In the genomic region with DNA sequence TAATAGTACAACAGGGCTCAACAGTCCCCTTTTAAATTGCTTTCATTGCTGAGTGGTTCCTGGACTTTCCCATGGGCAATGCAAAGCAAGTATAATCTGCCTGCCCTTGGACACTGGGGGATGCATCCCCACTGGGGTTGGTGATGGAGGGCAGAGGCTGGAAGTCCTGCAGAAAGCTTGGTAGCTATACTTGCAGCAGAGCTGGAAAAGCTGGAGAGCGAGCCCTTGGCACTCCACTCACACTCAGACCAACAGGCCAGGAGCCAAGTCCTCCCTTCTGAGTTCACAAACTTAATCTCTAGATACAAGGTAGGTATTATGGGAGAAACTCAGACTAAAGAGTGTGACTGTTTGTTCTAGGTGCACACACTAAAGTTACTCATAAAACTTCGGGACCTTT, we compare ENCODE assay signal across 13 mouse cellular contexts. TPM values are rescaled to one million over a fixed set of nuclear protein-coding genes. Genes with fewer than 3 reads are reported as not detected.
DNase-seq lines count a peak whose midpoint lies in the region; ATAC-seq and TF ChIP-seq lines count a peak whose summit lies in the region.
"Had no signal": no experiment of that assay in that cellular context is flagged by ENCODE, and none has a peak within 500 bp of the region (broad histone marks: within the 10 kb centered on the region; RNA-seq: fewer than 3 reads in every experiment).

No protein-coding gene starts in this region.

- peaks cover 13% of the 10 kb centered on the region; the same call in 1 of the 2 replicates for H3K4me1 ChIP-seq in heart, embryonic 11.5 days (ENCODE audit: control insufficient read depth, insufficient read depth, low read length)
- H3K4me1 ChIP-seq in lung, embryonic 15.5 days, result peaks cover 24% of the 10 kb centered on the region
- peaks cover 29% of the 10 kb centered on the region for H3K4me1 ChIP-seq in liver, postnatal 0 days (ENCODE audit: insufficient read depth)

- TF ChIP-seq CTCF in liver, postnatal 0 days (IDR thresholded peaks at IDR 0.05; ENCODE audit: low read depth), result no peak

- intact Hi-C loops in heart, postnatal 25 days (cut with DNase I), result loop anchor here (5.0 kb wide), 1 partner anchor 200 kb away; the partner anchor contains the start of gene Man1a2

- peaks cover 10% of the 10 kb centered on the region for H3K27me3 ChIP-seq in heart, embryonic 11.5 days (ENCODE audit: control insufficient read depth, insufficient read depth, low read length)
- peaks cover 23% of the 10 kb centered on the region for H3K27me3 ChIP-seq in lung, embryonic 15.5 days
- peaks cover 10% of the 10 kb centered on the region; the same call in 1 of the 2 replicates for H3K27me3 ChIP-seq in liver, postnatal 0 days (ENCODE audit: insufficient read depth, low read length)

- no peak overlapping the region for H3K9ac ChIP-seq in heart, embryonic 11.5 days (ENCODE audit: low read depth, low read length)
- no peak overlapping the region for H3K9ac ChIP-seq in lung, embryonic 15.5 days
- peak overlapping the region; percentile 92 for H3K9ac ChIP-seq in liver, postnatal 0 days (replicated peaks)
- H3K9ac ChIP-seq: embryonic facial prominence, embryonic 13.5 days; forebrain, postnatal 0 days had no signal

- ATAC-seq in heart, embryonic 11.5 days (replicated peaks; ENCODE audit: insufficient number of reproducible peaks, low FRiP score, low TSS enrichment), result no peak
- ATAC-seq in lung, embryonic 15.5 days (ENCODE audit: borderline replicate concordance, extremely low read depth, low FRiP score, low TSS enrichment), result no peak
- ATAC-seq in liver, postnatal 0 days, result no peak
- ATAC-seq: forebrain, postnatal 0 days; hindbrain, embryonic 16.5 days had no signal

- WGBS in heart, embryonic 11.5 days (ENCODE audit: insufficient replicate concordance), result 68% methylated on average over 2 of the region's 2 CpGs
- WGBS in lung, embryonic 15.5 days, result 64% methylated on average over 2 of the region's 2 CpGs
- 73% methylated on average over 2 of the region's 2 CpGs for WGBS in liver, postnatal 0 days (ENCODE audit: insufficient replicate concordance)

- peak overlapping the region; percentile 76 for H3K4me3 ChIP-seq in heart, embryonic 11.5 days (ENCODE audit: low read depth, low read length)
- peak overlapping the region; percentile 6; the same call in 1 of the 2 replicates for H3K4me3 ChIP-seq in lung, embryonic 15.5 days
- H3K4me3 ChIP-seq in liver, postnatal 0 days (ENCODE audit: low read depth, low read length), result peak overlapping the region; percentile 84

- no peak for DNase-seq in heart, postnatal 25 days (ENCODE audit: low spot score)
- DNase-seq in lung, postnatal 4 days, result no peak
- DNase-seq in induced T-regulatory cell, adult 2 months (ENCODE audit: low read depth), result peak; percentile 34
- no peak for DNase-seq in liver, postnatal 0 days
- DNase-seq in yolk sac, embryonic 10.5 days (ENCODE audit: low spot score), result no peak
- DNase-seq in thymus, postnatal 14 days, result no peak
- DNase-seq: forebrain, postnatal 0 days; kidney, postnatal 14 days; layer of hippocampus, postnatal 36 days had no signal

- H3K4me2 ChIP-seq in heart, embryonic 11.5 days, result peak overlapping the region; percentile 99
- peak overlapping the region; percentile 90; the same call in 1 of the 2 replicates for H3K4me2 ChIP-seq in lung, embryonic 15.5 days
- peak overlapping the region; percentile 96 for H3K4me2 ChIP-seq in liver, postnatal 0 days (ENCODE audit: low read depth, low read length)

- H3K27ac ChIP-seq in heart, embryonic 11.5 days (ENCODE audit: low read depth, low read length), result no peak overlapping the region
- H3K27ac ChIP-seq in lung, embryonic 15.5 days, result no peak overlapping the region
- H3K27ac ChIP-seq in liver, postnatal 0 days (ENCODE audit: low read depth), result peak overlapping the region; percentile 99
- H3K27ac ChIP-seq: embryonic facial prominence, embryonic 13.5 days had no signal

- TF ChIP-seq EP300 in liver, postnatal 0 days (IDR thresholded peaks at IDR 0.05; ENCODE audit: low read depth), result no peak

- no peaks in the 10 kb centered on the region for H3K9me3 ChIP-seq in heart, embryonic 11.5 days (replicated peaks; ENCODE audit: control insufficient read depth, low read length)
- no peaks in the 10 kb centered on the region for H3K9me3 ChIP-seq in lung, embryonic 15.5 days
- no peaks in the 10 kb centered on the region for H3K9me3 ChIP-seq in liver, postnatal 0 days (ENCODE audit: low read length)
- H3K9me3 ChIP-seq: embryonic facial prominence, embryonic 13.5 days had no signal

- H3K36me3 ChIP-seq in heart, embryonic 11.5 days (ENCODE audit: control insufficient read depth, insufficient read depth, low read length), result no peaks in the 10 kb centered on the region
- H3K36me3 ChIP-seq in lung, embryonic 15.5 days, result no peaks in the 10 kb centered on the region
- 0 out of 2 replicates have a peak, but pooled peaks cover 2% of the 10 kb centered on the region for H3K36me3 ChIP-seq in liver, postnatal 0 days (replicated peaks; ENCODE audit: insufficient read depth, low read length)
- H3K36me3 ChIP-seq: embryonic facial prominence, embryonic 13.5 days had no signal

RNA-seq across cellular contexts. Expression of gene Tent5c, which starts 2.1 kb away (rescaled TPM):
- polyA plus RNA-seq in heart, embryonic 11.5 days (2014; fragmentation: Nextera tagmentation; extraction: Ambion mirVana), result 7.4 and 8.3 TPM in 2 replicates
- total RNA-seq in heart, postnatal 25 days (2021), result 10 to 100 TPM; 28.5 to 62.1 TPM
- polyA plus RNA-seq in lung, embryonic 15.5 days (2015; fragmentation: Nextera tagmentation; extraction: Ambion mirVana), result 12.4 and 12.8 TPM in 2 replicates
- polyA plus RNA-seq in liver, postnatal 0 days (2015; fragmentation: Nextera tagmentation; extraction: Ambion mirVana), result 30.7 and 32.5 TPM in 2 replicates

Comparison
In these comparisons a context has a peak if more than half of its experiments do, and no peak if none do; other contexts are left out.
1. H3K4me3 ChIP-seq: peak in every context shown above with its lines; median percentile 84 in liver, postnatal 0 days; 76 in heart, embryonic 11.5 days; 6 in lung, embryonic 15.5 days.